Mouse (Mus musculus) kidney, adult 2 months (tissue): ENCODE data around the gene 4931428F04Rik. TPM values are rescaled to one million over a fixed set of nuclear protein-coding genes. Genes with fewer than 3 reads are reported as not detected.

Source experiments
- DNase-seq: peaks from one replicate; pipeline ENCODE4 v3.0.0; 2021
- H3K27ac ChIP-seq: fragments of 200-500 bp; 2 replicates; pipeline ENCODE4 v1.5.1; 2012; ENCODE audit warnings: low read depth, low read length, control low read depth, inconsistent platforms; ENCODE audit not compliant: insufficient read depth
- H3K27me3 ChIP-seq: fragments of 200-500 bp; replicated peaks from 2 replicates; pipeline ENCODE4 v1.6.1; 2012; ENCODE audit warnings: mild to moderate bottlenecking, moderate library complexity, low read length, inconsistent platforms; ENCODE audit not compliant: control insufficient read depth, insufficient read depth
- H3K36me3 ChIP-seq: fragments of 200-500 bp; 2 replicates; pipeline ENCODE4 v1.6.1; 2012; ENCODE audit warnings: mild to moderate bottlenecking, moderate library complexity, low read length, inconsistent platforms; ENCODE audit not compliant: control insufficient read depth, insufficient read depth
- H3K4me1 ChIP-seq: fragments of 200-500 bp; 2 replicates; pipeline ENCODE4 v1.6.1; 2011; ENCODE audit warnings: low read length; ENCODE audit not compliant: control insufficient read depth, insufficient read depth
- H3K4me3 ChIP-seq: fragments of 200-500 bp; 2 replicates; pipeline ENCODE4 v1.5.1; 2011; ENCODE audit warnings: mild to moderate bottlenecking, low read depth, low read length, control low read depth; ENCODE audit not compliant: insufficient read depth
- CTCF ChIP-seq: fragments of 200-500 bp; conservative IDR thresholded peaks from 2 replicates; pipeline ENCODE4 v1.5.1; 2011; ENCODE audit warnings: low read depth, mild to moderate bottlenecking, control low read depth, low read length, moderate library complexity, mixed read lengths; ENCODE audit not compliant: insufficient read depth, insufficient read length
- POLR2A ChIP-seq: fragments of 200-500 bp; IDR thresholded peaks from one replicate; pipeline ENCODE4 v1.6.1; 2011; ENCODE audit warnings: low read depth, low read length, control low read depth
- WGBS: fragments of 180-500 bp; shearing (Covaris S2); methylation state at CpG from one replicate; pipeline ENCODE4 v1.1.7; 2018; 5-methylcytosine and 5-hydroxymethylcytosine counted together
- polyA plus RNA-seq: library from polyadenylated mRNA; depleted of rRNA; stranded (reverse); fragments of >200 nt; gene quantifications from 2 replicates; pipeline ENCODE4 v1.2.3, GENCODE M21; 2012

4931428F04Rik gene
- polyA plus RNA-seq, 1 experiment, result 2.5 TPM

DNA sequence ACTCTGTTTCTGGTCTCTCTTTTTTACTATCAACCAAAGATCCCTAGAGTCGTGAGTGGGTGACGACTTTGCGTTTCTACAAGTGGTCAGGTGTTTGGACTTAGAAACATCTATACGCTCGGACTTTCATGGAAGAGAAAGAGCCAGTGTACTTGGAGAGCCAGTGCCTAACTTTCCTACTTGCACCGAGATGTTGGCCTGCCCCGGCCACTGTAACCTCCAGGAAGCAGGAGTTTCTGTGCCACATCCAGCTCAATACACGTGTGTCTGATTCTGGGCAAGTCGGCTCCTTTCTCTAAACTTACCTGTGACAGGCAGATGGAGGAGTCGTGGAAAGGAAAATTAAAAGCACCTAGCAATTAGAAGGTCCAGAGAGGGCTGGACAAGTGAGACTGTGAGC is 13.8 kb downstream of the 4931428F04Rik start, which contains the start of gene Nol3:
Nol3 (plus strand) TSS at position 301 of the 400 bp plus-strand sequence.
- Histone ChIP-seq H3K27ac (no peak within 1 kb of the TSS), H3K27me3 (no peaks in the 10 kb centered on the region), H3K36me3 (no peaks in the 10 kb centered on the region), H3K4me3 (peak within 1 kb of the TSS; percentile 20), H3K4me1 (no peaks in the 10 kb centered on the region; the same call in 1 of the 2 replicates)
- TF ChIP-seq CTCF, result no peak
- TF ChIP-seq POLR2A, result no peak
- WGBS, result 8% methylated on average over 10 of the region's 10 CpGs
- DNase-seq, result no peak

DNA sequence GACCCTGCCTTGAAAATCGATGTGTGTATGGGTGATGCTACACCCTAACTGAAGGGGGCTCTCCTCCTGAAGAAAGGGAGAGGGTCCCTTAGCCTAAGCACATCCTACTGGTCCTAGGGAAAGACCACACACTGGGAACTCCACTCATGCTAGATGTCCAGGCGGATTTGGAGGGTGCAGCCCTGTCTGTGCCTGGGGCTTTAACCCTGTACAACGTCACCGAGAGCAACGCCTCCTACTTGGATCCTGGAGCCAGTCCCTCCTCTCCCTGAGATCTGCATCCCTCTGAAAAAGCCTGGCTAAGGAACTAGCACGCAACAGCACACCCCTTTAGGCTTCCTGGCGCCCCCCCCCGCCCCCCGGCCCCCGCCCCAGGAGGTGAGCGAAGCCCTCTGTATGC is 14.3 kb downstream of the 4931428F04Rik start:
- no peaks in the 10 kb centered on the region; the same call in 1 of the 2 replicates for H3K4me1 ChIP-seq
- WGBS, result 12% methylated on average over 11 of the region's 11 CpGs
- DNase-seq, result no peak
- H3K4me3 ChIP-seq, result no peak overlapping the region
- no peaks in the 10 kb centered on the region for H3K27me3 ChIP-seq
- TF ChIP-seq POLR2A (no peak), CTCF (no peak)
- H3K36me3 ChIP-seq, result no peaks in the 10 kb centered on the region
- no peak overlapping the region for H3K27ac ChIP-seq

- H3K36me3 ChIP-seq, result peaks cover 1% of the 10 kb centered on the region
- H3K27ac ChIP-seq, result no peak overlapping the region
- H3K4me1 ChIP-seq, result peaks cover 3% of the 10 kb centered on the region; the same call in 1 of the 2 replicates
- no peak for DNase-seq
- 27% methylated on average over 11 of the region's 11 CpGs for WGBS
- no peak for TF ChIP-seq CTCF
- TF ChIP-seq POLR2A, result no peak
- no peak overlapping the region for H3K4me3 ChIP-seq
- no peaks in the 10 kb centered on the region for H3K27me3 ChIP-seq
These were observed 18.8 kb downstream of the 4931428F04Rik start for GRCm38 (mm10) chr8:105270916-105271186.

DNA sequence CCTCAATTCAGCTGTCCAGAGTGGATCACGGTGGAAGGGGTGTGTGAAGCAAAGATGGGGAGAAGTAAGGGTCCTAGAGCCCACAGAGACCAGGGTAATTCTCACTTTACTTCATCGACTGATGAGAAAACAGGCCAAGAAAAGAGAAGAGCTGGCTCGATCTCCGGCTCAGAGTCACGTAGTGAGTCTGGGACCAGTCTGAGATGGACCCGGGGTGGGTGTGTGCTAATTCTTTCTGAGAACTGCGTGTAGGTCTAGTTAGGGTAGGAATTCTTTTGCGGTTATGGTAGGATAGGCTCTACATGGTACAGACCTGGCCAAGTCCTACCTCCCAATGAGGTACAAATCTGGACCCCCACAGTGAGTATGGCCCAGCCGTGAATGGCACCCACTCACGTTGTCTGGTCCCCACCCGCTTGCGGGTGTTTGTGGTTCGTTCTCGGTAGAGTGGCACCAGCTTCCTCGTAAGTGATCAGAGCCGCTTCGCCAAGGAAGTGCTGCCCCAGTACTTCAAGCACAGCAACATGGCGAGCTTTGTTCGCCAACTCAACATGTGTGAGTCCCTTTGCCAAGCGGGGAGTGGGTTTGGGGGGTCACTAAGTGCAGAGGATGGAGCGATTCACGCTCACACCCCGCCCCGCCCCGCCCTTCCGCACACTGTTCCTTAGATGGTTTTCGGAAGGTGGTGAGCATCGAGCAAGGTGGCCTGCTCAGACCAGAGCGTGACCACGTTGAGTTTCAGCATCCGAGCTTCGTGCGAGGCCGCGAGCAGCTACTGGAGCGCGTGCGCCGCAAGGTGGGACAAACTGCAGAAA is 19.4 kb downstream of the 4931428F04Rik start:
- no peak for DNase-seq
- WGBS, result 33% methylated on average over 39 of the region's 39 CpGs
- TF ChIP-seq CTCF (no peak), POLR2A (no peak)
- Histone ChIP-seq H3K4me3 (peak overlapping the region; percentile 56), H3K27ac (no peak overlapping the region), H3K4me1 (peaks cover 3% of the 10 kb centered on the region; the same call in 1 of the 2 replicates), H3K27me3 (no peaks in the 10 kb centered on the region), H3K36me3 (peaks cover 1% of the 10 kb centered on the region)

DNA sequence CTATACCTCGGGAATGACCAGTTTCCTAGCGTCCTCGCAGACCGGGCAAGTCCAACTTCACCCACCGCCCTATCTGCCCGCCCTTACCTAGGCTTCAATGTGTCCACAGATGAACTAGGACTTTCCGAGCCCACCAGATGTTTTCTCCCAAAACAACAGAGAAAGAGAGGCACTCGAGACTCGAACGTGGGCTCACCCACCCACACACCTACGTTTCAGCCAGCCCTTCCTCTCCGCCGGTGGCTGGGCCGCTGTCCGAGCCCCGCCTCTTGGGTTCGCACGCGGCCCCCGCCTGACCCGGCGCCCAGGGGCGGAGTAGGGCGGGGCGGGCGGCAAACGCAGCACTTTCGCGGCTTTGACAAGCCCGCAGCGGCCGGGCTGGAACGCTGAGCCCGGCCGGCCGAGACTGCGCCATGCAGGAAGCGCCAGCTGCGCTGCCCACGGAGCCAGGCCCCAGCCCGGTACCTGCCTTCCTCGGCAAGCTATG is 20.2 kb downstream of the 4931428F04Rik start, which contains the start of gene Hsf4:
Hsf4 (plus strand) TSS at position 341 of the 487 bp plus-strand sequence.
- peaks cover 1% of the 10 kb centered on the region for H3K36me3 ChIP-seq
- DNase-seq, result peak; percentile 84
- peak within 1 kb of the TSS; percentile 56 for H3K4me3 ChIP-seq
- TF ChIP-seq CTCF (no peak), POLR2A (no peak)
- H3K27ac ChIP-seq, result peak within 1 kb of the TSS; percentile 59
- WGBS, result 2% methylated on average over 42 of the region's 42 CpGs
- peaks cover 3% of the 10 kb centered on the region; the same call in 1 of the 2 replicates for H3K4me1 ChIP-seq
- H3K27me3 ChIP-seq, result no peaks in the 10 kb centered on the region

GRCm38 (mm10) chr8:105269075-105269458 is 20.6 kb downstream of the 4931428F04Rik start:
- WGBS, result 18% methylated on average over 10 of the region's 10 CpGs
- H3K4me3 ChIP-seq, result peak overlapping the region; percentile 56
- DNase-seq, result peak; percentile 45
- no peak for TF ChIP-seq POLR2A
- no peak for TF ChIP-seq CTCF
- peak overlapping the region; percentile 59 for H3K27ac ChIP-seq
- H3K27me3 ChIP-seq, result no peaks in the 10 kb centered on the region
- H3K4me1 ChIP-seq, result peaks cover 3% of the 10 kb centered on the region; the same call in 1 of the 2 replicates
- peaks cover 1% of the 10 kb centered on the region for H3K36me3 ChIP-seq

- no peaks in the 10 kb centered on the region for H3K27me3 ChIP-seq
- H3K4me3 ChIP-seq, result peak overlapping the region; percentile 56
- H3K36me3 ChIP-seq, result peaks cover 1% of the 10 kb centered on the region
- peaks cover 3% of the 10 kb centered on the region; the same call in 1 of the 2 replicates for H3K4me1 ChIP-seq
- TF ChIP-seq CTCF (no peak), POLR2A (no peak)
- no peak overlapping the region for H3K27ac ChIP-seq
- 38% methylated on average over 65 of the region's 65 CpGs for WGBS
- DNase-seq, result no peak
These were observed 21.2 kb downstream of the 4931428F04Rik start for GRCm38 (mm10) chr8:105268342-105269074.
